Mouse (Mus musculus): ENCODE measurements at regions not wholly inside any gene's neighbourhood (a gene's known extent, or its start where the extent isn't known, plus 50 kb on each side); places are given as distances from the start of the nearest gene placed in this dataset.

DNA sequence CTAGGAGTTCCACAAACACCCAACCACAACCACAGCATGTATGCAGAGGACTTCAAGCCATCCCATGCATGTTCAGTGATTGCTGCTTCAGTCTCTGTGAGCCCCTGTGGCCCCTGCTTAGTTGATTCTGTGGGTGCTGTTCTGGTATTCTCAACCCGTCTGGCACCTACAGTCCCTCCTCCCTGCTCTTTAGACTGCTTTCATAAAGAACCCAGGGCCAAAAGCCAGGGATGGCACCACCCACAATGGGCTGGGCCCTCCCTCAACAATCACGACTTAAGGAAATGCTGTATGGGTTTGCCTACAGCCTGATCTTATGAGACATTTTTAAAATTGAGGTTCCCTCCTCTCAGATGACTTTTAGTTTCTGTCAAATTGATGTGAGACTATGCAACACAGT lies 58.9 kb upstream of the Bcl9 start:
- POLR2A ChIA-PET: no interaction called here
- CTCF ChIA-PET: no interaction called here

DNA sequence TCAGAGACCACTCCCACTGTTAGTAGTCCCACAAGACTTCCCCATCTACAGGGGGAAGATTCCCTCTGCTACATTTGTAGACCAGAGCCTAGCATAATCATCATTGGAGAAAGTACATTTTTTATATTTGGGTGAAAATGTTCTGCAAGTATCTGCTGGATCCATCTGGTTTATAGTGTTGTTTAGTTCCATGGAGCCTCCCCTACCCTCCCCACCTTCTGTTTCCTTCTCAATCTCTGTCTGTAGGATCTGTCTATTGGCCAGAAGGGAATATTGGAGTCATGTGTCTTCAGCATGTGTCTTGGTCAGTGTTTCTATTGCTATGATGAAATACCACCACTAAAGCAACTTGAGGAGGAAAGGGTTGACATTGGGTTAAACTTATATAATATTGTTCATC lies 57.7 kb upstream of the Bcl9 start:
- POLR2A ChIA-PET: no interaction called here
- CTCF ChIA-PET: no interaction called here

DNA sequence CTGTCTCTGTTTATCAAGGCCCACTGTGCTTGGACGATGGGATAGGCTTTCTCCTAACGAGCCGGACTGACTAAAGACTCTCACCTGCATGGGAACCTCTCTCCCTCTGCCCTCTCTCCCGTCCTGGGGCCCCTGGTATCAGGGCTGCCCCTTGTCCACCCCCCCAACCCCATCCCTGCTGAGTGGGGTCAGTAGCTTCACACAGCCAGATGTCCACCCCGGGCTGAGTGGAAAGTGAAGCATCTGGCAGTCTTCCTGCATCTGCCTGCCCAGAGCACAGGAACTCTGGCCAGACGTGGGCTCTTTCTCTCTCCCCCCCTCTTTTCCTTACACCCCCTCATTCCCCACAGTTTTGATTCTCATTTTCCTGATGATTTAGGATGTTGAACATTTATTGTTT lies 56.1 kb upstream of the Bcl9 start:
- CTCF ChIA-PET: interaction anchor here in 1 of 4 experiments (0.6 kb wide), 1 partner anchor 352 kb away, joined by 8 read pairs; no protein-coding TSS in a partner anchor
- POLR2A ChIA-PET: interaction anchor here in 1 of 4 experiments (0.8 kb wide), 1 partner anchor 1021 kb away, joined by 3 read pairs; no protein-coding TSS in a partner anchor

DNA sequence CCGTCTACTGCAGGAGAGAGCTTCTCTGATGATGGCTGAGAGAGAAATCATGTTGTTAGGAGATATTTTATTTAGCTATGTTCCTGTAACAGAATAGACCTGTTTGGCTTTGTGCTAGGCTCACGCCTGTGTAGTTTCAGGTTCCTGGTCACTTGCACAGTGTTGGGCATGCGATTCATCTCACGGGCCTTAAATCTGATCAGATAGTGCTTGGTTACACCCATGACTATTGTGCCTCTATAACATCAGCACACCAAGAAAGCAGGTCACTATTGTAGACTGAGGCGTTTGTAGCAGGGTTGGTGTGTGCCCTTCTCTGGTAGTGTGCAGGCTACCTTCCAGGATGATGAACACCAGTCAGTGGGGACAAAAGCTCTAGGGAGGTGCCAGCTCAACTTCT lies 54.3 kb upstream of the Bcl9 start:
- CTCF ChIA-PET: no interaction called here
- POLR2A ChIA-PET: interaction anchor here in 1 of 4 experiments (0.8 kb wide), 1 partner anchor 214 kb away, joined by 4 read pairs; no protein-coding TSS in a partner anchor

DNA sequence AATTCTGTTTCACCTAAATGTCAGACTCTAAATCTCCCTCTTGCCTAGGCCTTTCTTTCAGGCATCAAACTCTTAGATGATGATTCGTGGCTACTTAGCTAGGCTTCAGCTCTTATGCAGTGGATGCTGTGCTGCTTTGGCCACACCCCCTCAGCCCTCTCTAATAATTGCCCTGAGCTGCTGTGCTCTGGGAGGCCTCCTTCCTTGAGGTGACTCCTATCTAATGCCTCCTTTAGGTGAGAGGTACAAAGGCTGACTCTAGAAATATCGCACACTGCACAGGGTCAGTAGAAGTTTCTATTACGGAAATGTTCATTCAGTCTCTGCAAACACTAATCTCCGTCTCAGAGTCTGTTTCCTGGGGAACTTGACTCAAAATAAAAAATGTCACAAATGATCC lies 51.7 kb upstream of the Bcl9 start:
- ChIA-PET POLR2A (interaction anchor here in 2 of 4 experiments (0.5 to 0.7 kb wide), 2 partner anchors 69 to 675 kb away, joined by 3 to 6 read pairs; no protein-coding TSS in a partner anchor), CTCF (no interaction called here)

Data from embryonic stem cell, embryonic (primary cell).